Mouse (Mus musculus): ENCODE data around the gene Nrip1.

DNA sequence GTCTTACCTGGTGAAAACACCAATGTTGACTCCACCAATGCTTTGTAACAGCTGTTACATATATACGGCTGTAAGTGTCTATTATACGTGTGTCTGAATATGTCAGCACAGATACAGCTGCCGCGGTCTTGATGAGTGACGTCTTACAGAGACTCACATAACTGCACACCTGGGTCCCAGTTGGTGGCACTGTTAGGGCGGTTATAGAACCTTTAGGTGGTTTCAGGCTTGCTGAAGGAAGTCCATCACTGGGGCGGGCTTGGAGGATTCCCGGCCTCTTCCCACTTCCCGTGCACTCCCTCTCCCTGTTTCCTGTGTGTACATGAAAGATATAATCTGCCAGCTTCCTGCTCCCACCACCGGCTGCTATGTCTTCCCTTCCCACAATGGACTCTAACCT, 34.4 kb downstream of the Nrip1 start:
- TF ChIP-seq CTCF (IDR thresholded peaks at IDR 0.05; ENCODE audit: control insufficient read depth, insufficient read depth, insufficient read length) (no peak), MYOG (IDR thresholded peaks at IDR 0.05; ENCODE audit: control insufficient read depth, extremely low read depth, insufficient read length) (no peak), USF1 (IDR thresholded peaks at IDR 0.05; ENCODE audit: low read depth) (no peak), MAX (IDR thresholded peaks at IDR 0.05) (no peak)
